Mouse (Mus musculus): ENCODE measurements around the gene Apbb1ip. TPM values are rescaled to one million over a fixed set of nuclear protein-coding genes. Genes with fewer than 3 reads are reported as not detected.

Apbb1ip gene
- polyA plus RNA-seq, 1 experiment: 24.8 TPM

- TF ChIP-seq POLR2A (IDR thresholded peaks at IDR 0.05; ENCODE audit: low read depth, low read length) (no peak), CTCF (IDR thresholded peaks at IDR 0.05; ENCODE audit: extremely low read depth, insufficient read depth, insufficient read length, insufficient replicate concordance) (no peak)
- Histone ChIP-seq H3K36me3 (ENCODE audit: control insufficient read depth, insufficient read depth, low read length) (peaks cover 3% of the 10 kb centered on the region), H3K27ac (ENCODE audit: insufficient read depth, low read length) (peak overlapping the region; percentile 50; the same call in 1 of the 2 replicates), H3K4me1 (ENCODE audit: control insufficient read depth, insufficient read depth, insufficient read length) (peaks cover 5% of the 10 kb centered on the region), H3K27me3 (ENCODE audit: control insufficient read depth, insufficient read depth, low read length) (no peaks in the 10 kb centered on the region), H3K4me3 (ENCODE audit: extremely low read depth, insufficient read depth, insufficient read length) (no peak overlapping the region)
- 24% methylated on average over 1 of the region's 1 CpGs for WGBS
- no peak for DNase-seq (ENCODE audit: low read depth in 1 of 2, low spot score in 2 of 2)
Observed at GRCm38 (mm10) chr2:22790435-22790834, 16.5 kb downstream of the Apbb1ip start.

GRCm38 (mm10) chr2:22795087-22795486 is 21.2 kb downstream of the Apbb1ip start:
- no peak overlapping the region for H3K4me3 ChIP-seq (ENCODE audit: extremely low read depth, insufficient read depth, insufficient read length)
- H3K27ac ChIP-seq (ENCODE audit: insufficient read depth, low read length): 0 out of 2 replicates have a peak overlapping the region, but pooled peaks have one; percentile 9
- no peak for DNase-seq (ENCODE audit: low read depth in 1 of 2, low spot score in 2 of 2)
- no peaks in the 10 kb centered on the region for H3K27me3 ChIP-seq (ENCODE audit: control insufficient read depth, insufficient read depth, low read length)
- no peak for TF ChIP-seq CTCF (IDR thresholded peaks at IDR 0.05; ENCODE audit: extremely low read depth, insufficient read depth, insufficient read length, insufficient replicate concordance)
- TF ChIP-seq POLR2A (IDR thresholded peaks at IDR 0.05; ENCODE audit: low read depth, low read length): no peak
- peaks cover 6% of the 10 kb centered on the region for H3K36me3 ChIP-seq (ENCODE audit: control insufficient read depth, insufficient read depth, low read length)
- 90% methylated on average over 3 of the region's 3 CpGs for WGBS
- H3K4me1 ChIP-seq (ENCODE audit: control insufficient read depth, insufficient read depth, insufficient read length): peaks cover 9% of the 10 kb centered on the region

- Histone ChIP-seq H3K4me1 (ENCODE audit: control insufficient read depth, insufficient read depth, insufficient read length) (peaks cover 4% of the 10 kb centered on the region), H3K36me3 (ENCODE audit: control insufficient read depth, insufficient read depth, low read length) (peaks cover 6% of the 10 kb centered on the region), H3K27ac (ENCODE audit: insufficient read depth, low read length) (no peak overlapping the region), H3K4me3 (ENCODE audit: extremely low read depth, insufficient read depth, insufficient read length) (no peak overlapping the region), H3K27me3 (ENCODE audit: control insufficient read depth, insufficient read depth, low read length) (no peaks in the 10 kb centered on the region)
- TF ChIP-seq POLR2A (IDR thresholded peaks at IDR 0.05; ENCODE audit: low read depth, low read length) (no peak), CTCF (IDR thresholded peaks at IDR 0.05; ENCODE audit: extremely low read depth, insufficient read depth, insufficient read length, insufficient replicate concordance) (no peak)
- DNase-seq (ENCODE audit: low read depth in 1 of 2, low spot score in 2 of 2): no peak
Observed at GRCm38 (mm10) chr2:22796487-22796886, 22.6 kb downstream of the Apbb1ip start.

- peak in 1 of 2 experiments; percentile 44 for DNase-seq (ENCODE audit: low read depth in 1 of 2, low spot score in 2 of 2)
- Histone ChIP-seq H3K4me1 (ENCODE audit: control insufficient read depth, insufficient read depth, insufficient read length) (peaks cover 11% of the 10 kb centered on the region), H3K36me3 (ENCODE audit: control insufficient read depth, insufficient read depth, low read length) (peaks cover 4% of the 10 kb centered on the region; the same call in 1 of the 2 replicates), H3K27ac (ENCODE audit: insufficient read depth, low read length) (peak overlapping the region; percentile 64), H3K4me3 (ENCODE audit: extremely low read depth, insufficient read depth, insufficient read length) (no peak overlapping the region), H3K27me3 (ENCODE audit: control insufficient read depth, insufficient read depth, low read length) (no peaks in the 10 kb centered on the region)
- TF ChIP-seq CTCF (IDR thresholded peaks at IDR 0.05; ENCODE audit: extremely low read depth, insufficient read depth, insufficient read length, insufficient replicate concordance): no peak
- TF ChIP-seq POLR2A (IDR thresholded peaks at IDR 0.05; ENCODE audit: low read depth, low read length): no peak
- 62% methylated on average over 2 of the region's 2 CpGs for WGBS
Observed at GRCm38 (mm10) chr2:22799430-22800041, 25.6 kb downstream of the Apbb1ip start.

DNA sequence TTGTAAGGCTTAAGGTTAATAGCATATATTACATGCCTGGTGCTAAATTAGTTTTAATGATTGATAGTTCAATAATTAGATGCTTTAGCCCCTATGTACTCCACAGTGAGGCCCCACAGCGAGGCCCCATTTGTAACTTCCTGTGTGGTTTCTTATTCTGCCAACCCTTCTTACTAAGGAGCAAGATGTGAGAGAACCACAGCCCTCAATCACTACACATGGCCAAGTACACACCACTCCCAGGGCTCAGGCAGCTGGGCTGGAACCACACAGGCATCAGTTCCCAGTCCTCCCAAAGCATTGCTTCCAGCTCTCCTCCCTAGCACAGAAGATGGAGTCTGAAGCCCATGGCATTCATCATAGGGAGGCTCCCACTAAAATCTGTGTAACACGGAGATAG is 31.7 kb downstream of the Apbb1ip start:
- TF ChIP-seq CTCF (IDR thresholded peaks at IDR 0.05; ENCODE audit: extremely low read depth, insufficient read depth, insufficient read length, insufficient replicate concordance): no peak
- TF ChIP-seq POLR2A (IDR thresholded peaks at IDR 0.05; ENCODE audit: low read depth, low read length): no peak
- Histone ChIP-seq H3K4me3 (ENCODE audit: extremely low read depth, insufficient read depth, insufficient read length) (no peak overlapping the region), H3K27me3 (ENCODE audit: control insufficient read depth, insufficient read depth, low read length) (no peaks in the 10 kb centered on the region), H3K27ac (ENCODE audit: insufficient read depth, low read length) (peak overlapping the region; percentile 96), H3K4me1 (ENCODE audit: control insufficient read depth, insufficient read depth, insufficient read length) (peaks cover 36% of the 10 kb centered on the region; the same call in 1 of the 2 replicates), H3K36me3 (ENCODE audit: control insufficient read depth, insufficient read depth, low read length) (no peaks in the 10 kb centered on the region)
- peak in 1 of 2 experiments; percentile 57 for DNase-seq (ENCODE audit: low read depth in 1 of 2, low spot score in 2 of 2)
- 41% methylated on average over 2 of the region's 2 CpGs for WGBS

- peaks cover 36% of the 10 kb centered on the region; the same call in 1 of the 2 replicates for H3K4me1 ChIP-seq (ENCODE audit: control insufficient read depth, insufficient read depth, insufficient read length)
- 73% methylated on average over 1 of the region's 1 CpGs for WGBS
- H3K36me3 ChIP-seq (ENCODE audit: control insufficient read depth, insufficient read depth, low read length): no peaks in the 10 kb centered on the region
- no peaks in the 10 kb centered on the region for H3K27me3 ChIP-seq (ENCODE audit: control insufficient read depth, insufficient read depth, low read length)
- no peak for TF ChIP-seq CTCF (IDR thresholded peaks at IDR 0.05; ENCODE audit: extremely low read depth, insufficient read depth, insufficient read length, insufficient replicate concordance)
- TF ChIP-seq POLR2A (IDR thresholded peaks at IDR 0.05; ENCODE audit: low read depth, low read length): no peak
- peak overlapping the region; percentile 94 for H3K27ac ChIP-seq (ENCODE audit: insufficient read depth, low read length)
- no peak for DNase-seq (ENCODE audit: low read depth in 1 of 2, low spot score in 2 of 2)
- no peak overlapping the region for H3K4me3 ChIP-seq (ENCODE audit: extremely low read depth, insufficient read depth, insufficient read length)
Observed at GRCm38 (mm10) chr2:22806576-22806975, 32.7 kb downstream of the Apbb1ip start.

GRCm38 (mm10) chr2:22807312-22807711 is 33.4 kb downstream of the Apbb1ip start:
- WGBS: 5% methylated on average over 1 of the region's 1 CpGs
- Histone ChIP-seq H3K4me1 (ENCODE audit: control insufficient read depth, insufficient read depth, insufficient read length) (peaks cover 36% of the 10 kb centered on the region; the same call in 1 of the 2 replicates), H3K27me3 (ENCODE audit: control insufficient read depth, insufficient read depth, low read length) (no peaks in the 10 kb centered on the region), H3K36me3 (ENCODE audit: control insufficient read depth, insufficient read depth, low read length) (no peaks in the 10 kb centered on the region), H3K4me3 (ENCODE audit: extremely low read depth, insufficient read depth, insufficient read length) (no peak overlapping the region), H3K27ac (ENCODE audit: insufficient read depth, low read length) (peak overlapping the region; percentile 94)
- DNase-seq (ENCODE audit: low read depth in 1 of 2, low spot score in 2 of 2): peak; percentile 56 to 72
- TF ChIP-seq CTCF (IDR thresholded peaks at IDR 0.05; ENCODE audit: extremely low read depth, insufficient read depth, insufficient read length, insufficient replicate concordance) (no peak), POLR2A (IDR thresholded peaks at IDR 0.05; ENCODE audit: low read depth, low read length) (no peak)
